Mouse (Mus musculus): ENCODE results near the gene Gm3404. TPM values are rescaled to one million over a fixed set of nuclear protein-coding genes. Genes with fewer than 3 reads are reported as not detected.
A peak's percentile ranks its signal among the peaks of the same experiment; 100 is the strongest.
"Not testable (repeated sequence)": the region's sequence is repeated elsewhere in the genome, so short reads cannot be mapped to it uniquely, and the experiment has no call there.

The Gm3404 gene
- not detected for total RNA-seq (2022)

DNA sequence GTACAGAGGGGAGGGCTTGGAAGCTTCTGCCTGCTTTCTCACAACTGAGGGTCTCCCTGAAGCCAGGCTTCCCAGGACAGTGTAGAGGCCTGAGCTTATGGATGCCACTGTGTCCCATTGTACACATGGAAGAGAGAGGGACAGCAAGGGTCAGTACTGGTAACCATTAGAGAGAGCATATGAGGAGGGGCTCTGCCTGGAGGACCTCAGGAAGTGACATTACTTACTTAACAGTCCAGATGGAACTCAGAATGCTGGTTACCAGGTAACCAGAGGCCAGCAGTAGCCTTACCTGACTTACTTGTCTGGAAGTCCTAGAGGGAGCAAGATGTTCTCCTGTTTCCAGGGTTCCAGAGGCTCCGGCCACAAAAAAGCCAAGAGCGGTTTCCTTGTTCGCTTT lies at the start of gene Gm3404:
TSS of gene Gm3404 (plus strand) at position 301 of the 400 bp plus-strand sequence.
- DNase-seq (ENCODE audit: low spot score in 2 of 2), result not testable (repeated sequence)

GRCm38 (mm10) chr5:146479564-146479963 lies 46.0 kb upstream of the Gm3404 start:
- DNase-seq (ENCODE audit: low spot score in 2 of 2), result peak in 1 of 2 experiments; percentile 34

GRCm38 (mm10) chr5:146481665-146482064 lies 43.9 kb upstream of the Gm3404 start, which contains the start of gene Gm6408:
Gene Gm6408 (plus strand): TSS chr5:146481965.
- DNase-seq (ENCODE audit: low spot score in 2 of 2), result not testable (repeated sequence)

DNA sequence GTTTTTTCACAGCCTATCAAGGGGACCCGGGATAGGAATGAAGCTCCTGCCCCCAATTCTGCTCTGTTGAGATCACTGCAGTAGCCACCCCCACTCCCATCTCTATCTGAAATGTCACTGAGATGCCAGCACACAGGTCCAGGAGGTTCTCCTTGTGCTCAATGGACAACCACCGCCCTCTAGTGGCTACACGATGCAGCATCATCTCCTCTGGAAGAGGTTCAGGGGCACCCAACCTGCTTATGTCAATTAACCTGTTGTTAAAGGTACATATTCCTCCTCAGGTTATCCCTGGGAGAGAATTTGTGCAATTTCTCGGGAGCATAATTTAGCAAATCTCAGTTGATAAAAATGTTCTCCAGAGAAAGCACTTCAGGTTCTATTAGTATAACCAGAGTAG lies 36.6 kb upstream of the Gm3404 start:
- peak in 1 of 2 experiments; percentile 24 for DNase-seq (ENCODE audit: low spot score in 2 of 2)

DNA sequence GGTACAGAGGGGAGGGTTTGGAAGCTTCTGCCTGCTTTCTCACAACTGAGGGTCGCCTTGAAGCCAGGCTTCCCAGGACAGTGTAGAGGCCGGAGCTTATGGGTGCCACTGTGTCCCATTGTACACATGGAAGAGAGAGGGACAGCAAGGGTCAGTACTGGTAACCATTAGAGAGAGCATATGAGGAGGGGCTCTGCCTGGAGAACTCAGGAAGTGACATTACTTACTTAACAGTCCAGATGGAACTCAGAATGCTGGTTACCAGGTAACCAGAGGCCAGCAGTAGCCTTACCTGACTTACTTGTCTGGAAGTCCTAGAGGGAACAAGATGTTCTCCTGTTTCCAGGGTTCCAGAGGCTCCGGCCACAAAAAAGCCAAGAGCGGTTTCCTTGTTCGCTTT lies 34.5 kb upstream of the Gm3404 start, which contains the start of gene Gm6370:
TSS of gene Gm6370 (plus strand) at position 301 of the 400 bp plus-strand sequence.
- not testable (repeated sequence) for DNase-seq (ENCODE audit: low spot score in 2 of 2)

- not testable (repeated sequence) for DNase-seq (ENCODE audit: low spot score in 2 of 2)
Measured at GRCm38 (mm10) chr5:146502099-146502498, 23.5 kb upstream of the Gm3404 start, which contains the start of gene 4930449I24Rik. Gene 4930449I24Rik (plus strand): TSS chr5:146502399.

GRCm38 (mm10) chr5:146513823-146514222 lies 11.8 kb upstream of the Gm3404 start, which contains the start of gene Gm3402:
Gene Gm3402 (plus strand): TSS chr5:146514123.
- not testable (repeated sequence) for DNase-seq (ENCODE audit: low spot score in 2 of 2)

- not testable (repeated sequence) for DNase-seq (ENCODE audit: low spot score in 2 of 2)
Measured at GRCm38 (mm10) chr5:146537347-146537746, 11.7 kb downstream of the Gm3404 start, which contains the start of gene Gm3409. Gene Gm3409 (plus strand): TSS chr5:146537647.

GRCm38 (mm10) chr5:146555836-146556235 lies 30.2 kb downstream of the Gm3404 start, which contains the start of gene Gm3415:
Gene Gm3415 (plus strand): TSS chr5:146556136.
- not testable (repeated sequence) for DNase-seq (ENCODE audit: low spot score in 2 of 2)

DNA sequence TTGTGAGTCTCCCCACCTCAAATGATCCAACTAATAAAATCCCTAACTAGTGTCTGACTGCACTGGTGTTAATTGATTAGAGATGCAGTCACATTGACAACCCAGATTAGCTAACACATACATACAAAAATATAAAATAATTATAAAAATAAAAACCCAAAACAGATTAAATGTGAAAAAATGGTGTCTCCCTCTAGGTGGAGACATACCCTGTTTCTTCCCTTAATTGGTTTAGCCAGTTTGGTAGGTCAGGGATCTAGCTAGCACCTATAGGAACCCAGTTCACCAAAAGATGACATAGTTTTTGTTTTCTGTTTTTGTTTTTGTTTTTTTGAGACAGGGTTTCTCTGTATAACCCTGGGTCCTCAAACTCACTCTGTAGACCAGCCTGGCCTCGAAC lies 38.7 kb downstream of the Gm3404 start:
- no peak for DNase-seq (ENCODE audit: low spot score in 2 of 2)

DNA sequence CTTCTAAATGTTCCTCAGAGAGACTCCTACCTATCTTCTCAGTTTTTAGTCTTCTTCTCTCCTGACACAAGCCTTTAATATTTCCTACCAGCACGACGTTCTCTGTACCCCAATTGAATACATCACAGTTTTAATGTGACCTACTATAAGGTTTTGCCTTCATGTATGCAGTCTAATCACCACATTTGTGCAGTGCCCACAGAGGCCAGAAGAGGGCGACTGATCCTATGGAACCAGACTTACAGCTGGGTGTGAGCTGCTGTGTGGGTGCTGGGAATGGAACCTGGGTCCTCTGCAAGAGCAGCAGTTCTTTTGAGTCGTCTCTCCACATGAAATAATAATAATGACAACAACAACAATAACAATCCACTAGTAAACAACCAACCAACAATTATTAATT lies 41.5 kb downstream of the Gm3404 start:
- DNase-seq (ENCODE audit: low spot score in 2 of 2), result no peak

- DNase-seq (ENCODE audit: low spot score in 2 of 2), result not testable (repeated sequence)
Measured at GRCm38 (mm10) chr5:146570179-146570578, 44.6 kb downstream of the Gm3404 start.

GRCm38 (mm10) chr5:146571830-146572734 lies 46.5 kb downstream of the Gm3404 start:
- DNase-seq (ENCODE audit: low spot score in 2 of 2), result peak in 1 of 2 experiments; percentile 55

DNA sequence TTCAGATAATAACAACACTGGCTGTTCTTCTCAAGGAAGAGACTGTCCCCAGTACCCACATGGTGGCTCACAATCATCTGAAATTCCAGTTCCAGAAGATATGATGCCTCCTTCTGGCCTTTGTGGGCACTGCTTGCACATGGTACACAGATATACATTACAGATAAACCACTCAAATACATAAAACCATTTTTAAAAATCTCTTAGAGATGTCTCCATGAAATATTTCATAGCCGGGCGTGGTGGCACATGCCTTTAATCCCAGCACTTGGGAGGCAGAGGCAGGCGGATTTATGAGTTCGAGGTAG lies 47.1 kb downstream of the Gm3404 start:
- not testable (repeated sequence) for DNase-seq (ENCODE audit: low spot score in 2 of 2)

GRCm38 (mm10) chr5:146576668-146577067 lies 51.1 kb downstream of the Gm3404 start:
- no peak for DNase-seq (ENCODE audit: low spot score in 2 of 2)

Other genes with a start within 250 kb of the Gm3404 start
- gene Wasf3, start 140.8 kb upstream of the Gm3404 start, total RNA-seq (2022), result 10 to 100 TPM; 88.1 to 97.5 (median 90.3) TPM
- gene Gm6408, start 43.8 kb upstream of the Gm3404 start, total RNA-seq (2022), result not detected
- gene Gm6370, start 34.4 kb upstream of the Gm3404 start, total RNA-seq (2022), result not detected
- not detected for gene 4930449I24Rik, start 23.4 kb upstream of the Gm3404 start, total RNA-seq (2022)
- gene Gm3402, start 11.7 kb upstream of the Gm3404 start, total RNA-seq (2022), result not detected
- not detected for gene Gm3409, start 11.8 kb downstream of the Gm3404 start, total RNA-seq (2022)
- not detected for gene Gm3415, start 30.3 kb downstream of the Gm3404 start, total RNA-seq (2022)
- gene Gpr12, start 59.4 kb downstream of the Gm3404 start, total RNA-seq (2022), result 10 to 100 TPM; 32.3 to 35.0 (median 32.8) TPM